Mouse (Mus musculus) small intestine, adult 2 months (tissue): ENCODE data around the gene Slc35g2. TPM values are rescaled to one million over a fixed set of nuclear protein-coding genes. Genes with fewer than 3 reads are reported as not detected.

Experiments
- H3K27ac ChIP-seq: fragments of 200-500 bp; 2 replicates; pipeline ENCODE4 v1.5.1; 2012; ENCODE audit warnings: low read depth, low read length, control low read depth, inconsistent platforms; ENCODE audit not compliant: insufficient read depth
- H3K27me3 ChIP-seq: fragments of 200-500 bp; 2 replicates; pipeline ENCODE4 v1.6.1; 2012; ENCODE audit warnings: mild to moderate bottlenecking, moderate library complexity, low read length, inconsistent platforms; ENCODE audit not compliant: control insufficient read depth, insufficient read depth
- H3K36me3 ChIP-seq: fragments of 200-500 bp; 2 replicates; pipeline ENCODE4 v1.6.1; 2012; ENCODE audit warnings: mild to moderate bottlenecking, low read length, control low read depth, inconsistent platforms; ENCODE audit not compliant: control insufficient read depth, insufficient read depth
- H3K4me1 ChIP-seq: fragments of 200-500 bp; 2 replicates; pipeline ENCODE4 v1.6.1; 2012; ENCODE audit warnings: low read length, inconsistent platforms, mixed read lengths; ENCODE audit not compliant: control insufficient read depth, insufficient read depth, insufficient read length
- H3K4me3 ChIP-seq: fragments of 200-500 bp; 2 replicates; pipeline ENCODE4 v1.5.1; 2012; ENCODE audit warnings: low read depth, mild to moderate bottlenecking, control low read depth, inconsistent platforms, low read length, moderate library complexity
- CTCF ChIP-seq: fragments of 200-500 bp; IDR thresholded peaks from 2 replicates; pipeline ENCODE4 v1.5.1; 2012; ENCODE audit warnings: low read depth, mild to moderate bottlenecking, control low read depth, inconsistent platforms, low read length, moderate library complexity, mixed read lengths; ENCODE audit not compliant: insufficient replicate concordance, insufficient read length; ENCODE audit errors: extremely low read depth
- POLR2A ChIP-seq: fragments of 200-500 bp; IDR thresholded peaks from 2 replicates; pipeline ENCODE4 v1.6.1; 2012; ENCODE audit warnings: low read depth, mild to moderate bottlenecking, control low read depth, inconsistent platforms, low read length, moderate library complexity
- WGBS: fragments of 180-500 bp; shearing (Covaris S2); methylation state at CpG from one replicate; pipeline ENCODE4 v1.1.7; 2018; 5-methylcytosine and 5-hydroxymethylcytosine counted together
- polyA plus RNA-seq: library from polyadenylated mRNA; depleted of rRNA; stranded (reverse); fragments of >200 nt; gene quantifications from 2 replicates; pipeline ENCODE4 v1.2.3, GENCODE M21; 2012; rRNA removed

Gene Slc35g2
- polyA plus RNA-seq, 1 experiment = 0.47 TPM

GRCm38 (mm10) chr9:100520012-100520411 lies 50.9 kb downstream of the Slc35g2 start:
- 0 out of 2 replicates have a peak, but pooled peaks cover 3% of the 10 kb centered on the region for H3K4me1 ChIP-seq
- TF ChIP-seq CTCF (no peak), POLR2A (no peak)
- no peak overlapping the region for H3K4me3 ChIP-seq
- no peaks in the 10 kb centered on the region for H3K27me3 ChIP-seq
- H3K27ac ChIP-seq = no peak overlapping the region
- 88% methylated on average over 3 of the region's 3 CpGs for WGBS
- H3K36me3 ChIP-seq = no peaks in the 10 kb centered on the region

- Histone ChIP-seq H3K27ac (no peak overlapping the region), H3K36me3 (0 out of 2 replicates have a peak, but pooled peaks cover 3% of the 10 kb centered on the region), H3K4me1 (no peaks in the 10 kb centered on the region), H3K4me3 (no peak overlapping the region), H3K27me3 (no peaks in the 10 kb centered on the region)
- WGBS = 89% methylated on average over 2 of the region's 2 CpGs
- TF ChIP-seq POLR2A = no peak
Measured at GRCm38 (mm10) chr9:100507581-100507980, 63.3 kb downstream of the Slc35g2 start.

GRCm38 (mm10) chr9:100506652-100507051 lies 64.2 kb downstream of the Slc35g2 start:
- WGBS = 7% methylated on average over 2 of the region's 2 CpGs
- no peaks in the 10 kb centered on the region for H3K27me3 ChIP-seq
- TF ChIP-seq CTCF = no peak
- no peak for TF ChIP-seq POLR2A
- no peak overlapping the region for H3K4me3 ChIP-seq
- H3K27ac ChIP-seq = no peak overlapping the region
- no peaks in the 10 kb centered on the region for H3K4me1 ChIP-seq
- H3K36me3 ChIP-seq = 0 out of 2 replicates have a peak, but pooled peaks cover 3% of the 10 kb centered on the region

- Histone ChIP-seq H3K27me3 (no peaks in the 10 kb centered on the region), H3K4me1 (no peaks in the 10 kb centered on the region), H3K27ac (no peak overlapping the region), H3K36me3 (0 out of 2 replicates have a peak, but pooled peaks cover 7% of the 10 kb centered on the region), H3K4me3 (peak overlapping the region; percentile 10; the same call in 1 of the 2 replicates)
- TF ChIP-seq POLR2A = no peak
- 74% methylated on average over 4 of the region's 4 CpGs for WGBS
Measured at GRCm38 (mm10) chr9:100505498-100505897, 65.4 kb downstream of the Slc35g2 start.

Other genes with a start within 250 kb of the Slc35g2 start
- gene Il20rb, start 84.3 kb downstream of the Slc35g2 start, polyA plus RNA-seq = 0.61 and 1.1 TPM in 2 replicates
- gene Nck1, start 25.0 kb downstream of the Slc35g2 start, polyA plus RNA-seq = 0.19 and 0.71 TPM in 2 replicates
- 0.89 and 0.96 TPM in 2 replicates for gene Stag1, start 26.7 kb upstream of the Slc35g2 start, polyA plus RNA-seq